Mouse (Mus musculus): ENCODE data around the gene Nrcam.

DNA sequence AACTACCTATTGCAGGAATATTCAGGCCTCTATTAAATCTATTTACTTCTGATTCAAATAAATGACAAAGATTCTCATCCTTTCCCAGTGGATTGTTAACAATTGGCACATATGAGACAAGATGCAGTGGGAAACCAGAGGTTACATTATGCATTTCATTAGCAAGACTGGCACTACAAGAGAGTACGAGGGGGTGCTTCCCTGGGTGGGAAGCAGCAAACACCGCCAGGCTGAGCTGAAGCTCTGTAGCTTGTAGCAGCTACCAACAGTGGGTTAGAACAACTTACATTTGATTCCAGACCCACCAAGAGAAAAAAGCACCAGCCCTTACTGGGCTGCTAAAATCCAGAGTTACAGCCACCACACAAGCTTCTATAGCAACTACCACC lies 151.3 kb downstream of the Nrcam start:
- TF ChIP-seq POLR2A (IDR thresholded peaks at IDR 0.05; ENCODE audit: low read depth, low read length) (no peak), CTCF (IDR thresholded peaks at IDR 0.05; ENCODE audit: extremely low read depth, insufficient read depth, insufficient read length, insufficient replicate concordance) (no peak)

Measured in spleen, adult 2 months (tissue).